ENCODE assay signal across 26 mouse cellular contexts in the genomic region with DNA sequence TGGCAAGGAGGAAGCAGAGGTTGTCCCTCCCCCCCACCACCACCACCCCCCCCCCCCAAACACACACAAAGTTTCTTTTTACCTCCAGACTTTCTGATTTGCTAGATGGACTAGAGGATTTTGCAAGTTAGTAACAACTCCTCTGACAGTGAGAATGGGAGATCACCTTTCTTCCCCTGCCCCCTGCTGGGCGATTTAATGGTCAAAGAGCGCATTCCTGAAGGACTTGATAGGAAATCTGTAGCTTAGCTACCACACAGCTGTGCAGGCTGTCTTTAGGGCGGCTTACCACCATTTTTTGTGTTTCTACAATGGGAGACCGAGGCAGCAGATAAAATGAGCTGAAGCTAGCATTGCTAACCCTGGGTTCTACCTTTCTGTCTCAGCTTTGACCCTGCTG.
DNase-seq lines count a peak whose midpoint lies in the region; ATAC-seq and TF ChIP-seq lines count a peak whose summit lies in the region.
"Had no signal": no experiment of that assay in that cellular context is flagged by ENCODE, and none has a peak within 500 bp of the region (broad histone marks: within the 10 kb centered on the region; RNA-seq: fewer than 3 reads in every experiment).

No protein-coding gene starts in this region.

- H3K9ac ChIP-seq in forebrain, postnatal 0 days = no peak overlapping the region
- no peak overlapping the region for H3K9ac ChIP-seq in forebrain, embryonic 16.5 days (replicated peaks; ENCODE audit: low read depth, low read length)
- no peak overlapping the region for H3K9ac ChIP-seq in lung, embryonic 14.5 days
- H3K9ac ChIP-seq: embryonic facial prominence, embryonic 13.5 days; forebrain, embryonic 12.5 days; forebrain, embryonic 15.5 days; heart, embryonic 12.5 days; heart, embryonic 15.5 days; hindbrain, embryonic 15.5 days had no signal

- no peak overlapping the region for H3K27ac ChIP-seq in forebrain, postnatal 0 days (ENCODE audit: low read depth, low read length)
- H3K27ac ChIP-seq in forebrain, embryonic 16.5 days (ENCODE audit: low read length) = no peak overlapping the region
- no peak overlapping the region for H3K27ac ChIP-seq in lung, embryonic 14.5 days (ENCODE audit: low read depth)
- H3K27ac ChIP-seq: embryonic facial prominence, embryonic 10.5 days; embryonic facial prominence, embryonic 13.5 days; forebrain, embryonic 12.5 days; forebrain, embryonic 15.5 days; gastrocnemius, adult 2 months; heart, embryonic 15.5 days; hindbrain, embryonic 15.5 days had no signal

- WGBS in forebrain, postnatal 0 days = 38% methylated on average over 4 of the region's 4 CpGs
- WGBS in forebrain, embryonic 16.5 days = 38% methylated on average over 4 of the region's 4 CpGs
- WGBS in lung, embryonic 14.5 days = 50% methylated on average over 4 of the region's 4 CpGs

- H3K36me3 ChIP-seq in forebrain, postnatal 0 days (ENCODE audit: insufficient read depth) = no peaks in the 10 kb centered on the region
- H3K36me3 ChIP-seq in forebrain, embryonic 16.5 days (ENCODE audit: control insufficient read depth, insufficient read depth) = no peaks in the 10 kb centered on the region
- no peaks in the 10 kb centered on the region for H3K36me3 ChIP-seq in lung, embryonic 14.5 days (ENCODE audit: insufficient read depth)
- H3K36me3 ChIP-seq: embryonic facial prominence, embryonic 10.5 days; embryonic facial prominence, embryonic 13.5 days; forebrain, embryonic 12.5 days; forebrain, embryonic 15.5 days; G1E; heart, embryonic 12.5 days; heart, embryonic 15.5 days; hindbrain, embryonic 15.5 days had no signal

- H3K4me3 ChIP-seq in forebrain, postnatal 0 days (ENCODE audit: low read depth, low read length) = no peak overlapping the region
- H3K4me3 ChIP-seq in forebrain, embryonic 16.5 days (replicated peaks; ENCODE audit: low read length) = no peak overlapping the region
- no peak overlapping the region for H3K4me3 ChIP-seq in lung, embryonic 14.5 days (ENCODE audit: low read depth, low read length)
- H3K4me3 ChIP-seq: embryonic facial prominence, embryonic 10.5 days; embryonic facial prominence, embryonic 13.5 days; erythroblast, embryonic 14.5 days; forebrain, embryonic 12.5 days; forebrain, embryonic 15.5 days; gastrocnemius, adult 2 months; heart, embryonic 12.5 days; heart, embryonic 15.5 days; hindbrain, embryonic 15.5 days had no signal

- H3K9me3 ChIP-seq in forebrain, postnatal 0 days (ENCODE audit: low read length) = no peaks in the 10 kb centered on the region
- no peaks in the 10 kb centered on the region for H3K9me3 ChIP-seq in forebrain, embryonic 16.5 days (ENCODE audit: control insufficient read depth, low read length)
- no peaks in the 10 kb centered on the region for H3K9me3 ChIP-seq in lung, embryonic 14.5 days (ENCODE audit: low read depth, low read length)
- H3K9me3 ChIP-seq: embryonic facial prominence, embryonic 10.5 days; forebrain, embryonic 12.5 days; forebrain, embryonic 15.5 days; hindbrain, embryonic 15.5 days had no signal

- DNase-seq in forebrain, postnatal 0 days = no peak
- DNase-seq in lung, embryonic 14.5 days = peak; percentile 7
- DNase-seq in lung, postnatal 25 days (ENCODE audit: low spot score) = no peak
- DNase-seq in testis, postnatal 14 days (ENCODE audit: low spot score) = peak; percentile 67
- no peak for DNase-seq in testis, postnatal 10 days (ENCODE audit: low spot score)
- no peak for DNase-seq in layer of hippocampus, adult 9-10 months (ENCODE audit: low spot score)
- DNase-seq: adrenal gland, adult 8-10 months; adrenal gland, postnatal 25 days; embryo, embryonic 11 days; gastrocnemius, adult 2 months; gastrocnemius, postnatal 14 days; heart, adult 11 months; heart, postnatal 10 days; heart, postnatal 4 days had no signal

- H3K27me3 ChIP-seq in forebrain, postnatal 0 days (ENCODE audit: insufficient read depth, low read length) = no peaks in the 10 kb centered on the region
- no peaks in the 10 kb centered on the region for H3K27me3 ChIP-seq in forebrain, embryonic 16.5 days (replicated peaks; ENCODE audit: control insufficient read depth, insufficient read depth, low read length)
- H3K27me3 ChIP-seq in lung, embryonic 14.5 days (ENCODE audit: insufficient read depth, low read length) = no peaks in the 10 kb centered on the region
- H3K27me3 ChIP-seq: embryonic facial prominence, embryonic 13.5 days; forebrain, embryonic 12.5 days; forebrain, embryonic 15.5 days; heart, embryonic 12.5 days; heart, embryonic 15.5 days; hindbrain, embryonic 15.5 days; Patski had no signal

- 0 out of 2 replicates have a peak, but pooled peaks have one; percentile 8 for TF ChIP-seq CTCF in forebrain, postnatal 0 days (IDR thresholded peaks at IDR 0.05; ENCODE audit: low read depth)
- TF ChIP-seq CTCF in lung, embryonic 14.5 days (IDR thresholded peaks at IDR 0.05; ENCODE audit: low read depth) = no peak

- ATAC-seq in forebrain, postnatal 0 days = no peak
- no peak for ATAC-seq in forebrain, embryonic 16.5 days
- ATAC-seq in lung, embryonic 14.5 days (ENCODE audit: insufficient read depth) = no peak
- ATAC-seq: activated CD4-positive, CD25-positive, alpha-beta regulatory T cell, adult 4 months; forebrain, embryonic 15.5 days; Patski had no signal

- no peaks in the 10 kb centered on the region for H3K4me1 ChIP-seq in forebrain, postnatal 0 days (ENCODE audit: insufficient read depth)
- H3K4me1 ChIP-seq in forebrain, embryonic 16.5 days (replicated peaks; ENCODE audit: control insufficient read depth, insufficient read depth, low read length) = no peaks in the 10 kb centered on the region
- H3K4me1 ChIP-seq in lung, embryonic 14.5 days (ENCODE audit: insufficient read depth) = no peaks in the 10 kb centered on the region
- H3K4me1 ChIP-seq: embryonic facial prominence, embryonic 10.5 days; embryonic facial prominence, embryonic 13.5 days; forebrain, embryonic 15.5 days; heart, embryonic 12.5 days; heart, embryonic 15.5 days; hindbrain, embryonic 15.5 days had no signal

- H3K4me2 ChIP-seq in forebrain, postnatal 0 days (ENCODE audit: low read depth) = no peak overlapping the region
- no peak overlapping the region for H3K4me2 ChIP-seq in forebrain, embryonic 16.5 days (ENCODE audit: low read length)
- no peak overlapping the region for H3K4me2 ChIP-seq in lung, embryonic 14.5 days
- H3K4me2 ChIP-seq: embryonic facial prominence, embryonic 13.5 days; forebrain, embryonic 12.5 days; forebrain, embryonic 15.5 days; heart, embryonic 12.5 days; heart, embryonic 15.5 days; hindbrain, embryonic 15.5 days had no signal

Comparison
In these comparisons a context has a peak if more than half of its experiments do, and no peak if none do; other contexts are left out.
1. DNase-seq: peak in lung, embryonic 14.5 days (single experiment) and testis, postnatal 14 days (single experiment); none in forebrain, postnatal 0 days (single experiment), lung, postnatal 25 days (single experiment), testis, postnatal 10 days (single experiment) and layer of hippocampus, adult 9-10 months (single experiment).